Mouse (Mus musculus) embryonic facial prominence, embryonic 15.5 days (tissue): ENCODE measurements at regions not wholly inside any gene's neighbourhood (a gene's known extent, or its start where the extent isn't known, plus 50 kb on each side); places are given as distances from the start of the nearest gene placed in this dataset.

Experiments
- ATAC-seq: fragments of 200-750 bp; cut with Nextera tagmentation; 2 replicates; pipeline ENCODE4 v1.8.0; 2017; ENCODE audit warnings: low read depth, moderate TSS enrichment; ENCODE audit not compliant: insufficient number of reproducible peaks, low FRiP score, low TSS enrichment
- H3K27ac ChIP-seq: fragments of 300-500 bp; sonication (generic); replicated peaks from 2 replicates; pipeline ENCODE4 v1.5.1; 2015; ENCODE audit warnings: mild to moderate bottlenecking, inconsistent platforms
- H3K27me3 ChIP-seq: fragments of 300-500 bp; sonication (generic); 2 replicates; pipeline ENCODE4 v1.6.1; 2015; ENCODE audit warnings: inconsistent platforms
- H3K36me3 ChIP-seq: fragments of 300-500 bp; sonication (generic); 2 replicates; pipeline ENCODE4 v1.6.1; 2015; ENCODE audit warnings: mild to moderate bottlenecking, inconsistent platforms
- H3K4me1 ChIP-seq: fragments of 300-500 bp; sonication (generic); 2 replicates; pipeline ENCODE4 v1.6.1; 2015; ENCODE audit warnings: inconsistent platforms
- H3K4me2 ChIP-seq: fragments of 300-500 bp; sonication (generic); replicated peaks from 2 replicates; pipeline ENCODE4 v1.6.1; 2015; ENCODE audit warnings: mild to moderate bottlenecking, inconsistent platforms
- H3K4me3 ChIP-seq: fragments of 300-500 bp; sonication (generic); replicated peaks from 2 replicates; pipeline ENCODE4 v1.5.1; 2015; ENCODE audit warnings: mild to moderate bottlenecking, inconsistent platforms
- H3K9ac ChIP-seq: fragments of 300-500 bp; sonication (generic); 2 replicates; pipeline ENCODE4 v1.6.1; 2015; ENCODE audit warnings: inconsistent platforms
- H3K9me3 ChIP-seq: fragments of 300-500 bp; sonication (generic); replicated peaks from 2 replicates; pipeline ENCODE4 v1.6.1; 2016; ENCODE audit warnings: inconsistent platforms
- WGBS: fragments of 180-500 bp; shearing (Covaris S2); methylation state at CpG from one replicate; pipeline ENCODE4 v1.1.7; 2015; 5-methylcytosine and 5-hydroxymethylcytosine counted together

- Histone ChIP-seq H3K36me3 (no peaks in the 10 kb centered on the region), H3K4me2 (no peak overlapping the region), H3K4me1 (peaks cover 8% of the 10 kb centered on the region), H3K4me3 (no peak overlapping the region), H3K9me3 (no peaks in the 10 kb centered on the region), H3K27me3 (no peaks in the 10 kb centered on the region), H3K9ac (no peak overlapping the region), H3K27ac (no peak overlapping the region)
- ATAC-seq, result no peak
- 85% methylated on average over 5 of the region's 5 CpGs for WGBS
These were observed 53.5 kb upstream of the Kcna5 start for GRCm38 (mm10) chr6:126588761-126589160.

DNA sequence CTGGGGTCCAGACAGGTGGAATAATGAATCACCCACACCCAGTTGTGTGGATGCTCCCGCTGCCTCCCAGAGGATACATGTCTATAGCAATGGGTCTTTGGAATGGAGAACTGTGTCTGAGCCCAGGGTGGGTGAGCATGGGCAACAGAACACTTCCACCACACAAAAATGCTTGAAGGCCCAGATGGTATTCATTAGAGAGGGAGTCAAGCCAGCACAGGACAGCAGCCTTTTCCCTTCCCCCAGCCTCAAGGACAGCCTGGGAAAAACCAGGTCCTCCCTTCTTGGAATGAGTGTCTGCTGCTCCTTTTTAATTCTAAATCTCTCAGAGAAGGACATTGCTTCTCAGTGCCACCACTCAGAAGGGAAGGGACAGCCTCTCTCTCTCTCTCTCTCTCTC is 52.3 kb upstream of the Kcna5 start:
- Histone ChIP-seq H3K36me3 (no peaks in the 10 kb centered on the region), H3K4me3 (no peak overlapping the region), H3K9me3 (no peaks in the 10 kb centered on the region), H3K9ac (no peak overlapping the region), H3K27ac (no peak overlapping the region), H3K27me3 (no peaks in the 10 kb centered on the region), H3K4me1 (peaks cover 8% of the 10 kb centered on the region), H3K4me2 (no peak overlapping the region)
- WGBS, result 89% methylated on average over 1 of the region's 1 CpGs
- ATAC-seq, result peak; percentile 32; the same call in 1 of the 2 replicates

DNA sequence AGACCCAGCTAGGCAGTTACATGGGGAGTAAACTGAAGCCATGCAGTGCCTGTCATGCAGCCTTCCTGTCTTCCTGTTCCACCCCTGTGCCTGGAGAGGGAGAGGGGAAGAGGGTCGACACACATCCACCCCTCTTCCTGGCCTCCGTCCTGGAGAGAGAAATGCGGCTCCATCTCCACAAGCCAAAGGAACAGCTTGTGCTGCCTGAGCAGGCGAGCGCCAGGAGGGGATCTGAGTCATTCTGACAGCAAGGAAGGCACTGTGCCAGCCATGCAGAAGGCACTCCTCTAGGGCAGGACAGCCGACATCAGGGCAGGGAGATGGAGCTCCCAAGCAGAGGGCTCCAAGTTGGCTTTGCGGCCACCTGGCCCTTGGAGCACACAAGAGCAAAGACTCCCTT is 50.6 kb upstream of the Kcna5 start:
- no peaks in the 10 kb centered on the region for H3K9me3 ChIP-seq
- H3K4me3 ChIP-seq, result no peak overlapping the region
- H3K4me2 ChIP-seq, result no peak overlapping the region
- H3K36me3 ChIP-seq, result no peaks in the 10 kb centered on the region
- no peak for ATAC-seq
- H3K27ac ChIP-seq, result peak overlapping the region; percentile 22; the same call in 1 of the 2 replicates
- H3K27me3 ChIP-seq, result no peaks in the 10 kb centered on the region
- H3K4me1 ChIP-seq, result peaks cover 8% of the 10 kb centered on the region
- no peak overlapping the region for H3K9ac ChIP-seq
- whole genome bisulfite sequencing, result 46% methylated on average over 7 of the region's 7 CpGs
